Mouse (Mus musculus) hindbrain, embryonic 15.5 days (tissue): ENCODE measurements around the gene 4930433I11Rik. TPM values are rescaled to one million over a fixed set of nuclear protein-coding genes. Genes with fewer than 3 reads are reported as not detected.
"Not testable (repeated sequence)": the region's sequence is repeated elsewhere in the genome, so short reads cannot be mapped to it uniquely, and the experiment has no call there.

Experiments
- ATAC-seq: fragments of 200-750 bp; cut with Nextera tagmentation; 2 replicates; pipeline ENCODE4 v1.8.0; 2017; ENCODE audit warnings: low read depth, moderate number of reproducible peaks, moderate TSS enrichment; ENCODE audit not compliant: low FRiP score
- H3K27ac ChIP-seq: fragments of 300-500 bp; sonication (generic); replicated peaks from 2 replicates; pipeline ENCODE4 v1.5.1; 2015; ENCODE audit warnings: mild to moderate bottlenecking, inconsistent platforms
- H3K27me3 ChIP-seq: fragments of 300-500 bp; sonication (generic); 2 replicates; pipeline ENCODE4 v1.6.1; 2015; ENCODE audit warnings: control low read depth, inconsistent platforms
- H3K36me3 ChIP-seq: fragments of 300-500 bp; sonication (generic); 2 replicates; pipeline ENCODE4 v1.6.1; 2015; ENCODE audit warnings: control low read depth, inconsistent platforms
- H3K4me1 ChIP-seq: fragments of 300-500 bp; sonication (generic); replicated peaks from 2 replicates; pipeline ENCODE4 v1.6.1; 2015; ENCODE audit warnings: control low read depth, inconsistent platforms
- H3K4me2 ChIP-seq: fragments of 300-500 bp; sonication (generic); 2 replicates; pipeline ENCODE4 v1.6.1; 2015; ENCODE audit warnings: moderate library complexity, mild to moderate bottlenecking, inconsistent platforms
- H3K4me3 ChIP-seq: fragments of 300-500 bp; sonication (generic); 2 replicates; pipeline ENCODE4 v1.5.1; 2015; ENCODE audit warnings: mild to moderate bottlenecking, inconsistent platforms
- H3K9ac ChIP-seq: fragments of 300-500 bp; sonication (generic); 2 replicates; pipeline ENCODE4 v1.6.1; 2015; ENCODE audit warnings: inconsistent platforms
- H3K9me3 ChIP-seq: fragments of 300-500 bp; sonication (generic); 2 replicates; pipeline ENCODE4 v1.6.1; 2016; ENCODE audit warnings: control low read depth, inconsistent platforms
- WGBS: fragments of 180-500 bp; shearing (Covaris S2); methylation state at CpG from one replicate; pipeline ENCODE4 v1.1.7; 2015; 5-methylcytosine and 5-hydroxymethylcytosine counted together
- polyA plus RNA-seq: library from polyadenylated mRNA; unstranded; fragments of >200 nt; fragmentation: Nextera tagmentation; extraction: Ambion mirVana; gene quantifications from 2 replicates; pipeline ENCODE4 v1.2.1, GENCODE M21; 2015

Gene 4930433I11Rik
- not detected in 2 replicates for polyA plus RNA-seq

- ATAC-seq, result no peak
- H3K4me1 ChIP-seq, result no peaks in the 10 kb centered on the region
- no peaks in the 10 kb centered on the region for H3K9me3 ChIP-seq
- no peak within 1 kb of the TSS for H3K27ac ChIP-seq
- no peak within 1 kb of the TSS for H3K4me2 ChIP-seq
- no peaks in the 10 kb centered on the region for H3K27me3 ChIP-seq
- no peak within 1 kb of the TSS for H3K4me3 ChIP-seq
- no peak within 1 kb of the TSS for H3K9ac ChIP-seq
- WGBS, result 85% methylated on average over 1 of the region's 1 CpGs
- no peaks in the 10 kb centered on the region for H3K36me3 ChIP-seq
These were observed at the start of gene 4930433I11Rik for GRCm38 (mm10) chr7:40987243-40987642. 4930433I11Rik (plus strand) TSS chr7:40987543.

GRCm38 (mm10) chr7:40939371-40939770 is 48.0 kb upstream of the 4930433I11Rik start:
- H3K36me3 ChIP-seq, result no peaks in the 10 kb centered on the region
- no peak for ATAC-seq
- H3K4me1 ChIP-seq, result no peaks in the 10 kb centered on the region
- WGBS, result 73% methylated on average over 1 of the region's 1 CpGs
- H3K27me3 ChIP-seq, result 0 out of 2 replicates have a peak, but pooled peaks cover 4% of the 10 kb centered on the region
- no peak overlapping the region for H3K4me2 ChIP-seq
- no peak overlapping the region for H3K4me3 ChIP-seq
- no peak overlapping the region for H3K27ac ChIP-seq
- H3K9ac ChIP-seq, result no peak overlapping the region
- no peaks in the 10 kb centered on the region for H3K9me3 ChIP-seq

GRCm38 (mm10) chr7:40942233-40942935 is 45.0 kb upstream of the 4930433I11Rik start:
- no peak overlapping the region for H3K4me2 ChIP-seq
- 63% methylated on average over 3 of the region's 3 CpGs for WGBS
- peak; percentile 89 for ATAC-seq
- H3K27me3 ChIP-seq, result 0 out of 2 replicates have a peak, but pooled peaks cover 4% of the 10 kb centered on the region
- no peaks in the 10 kb centered on the region for H3K36me3 ChIP-seq
- no peak overlapping the region for H3K9ac ChIP-seq
- H3K4me1 ChIP-seq, result no peaks in the 10 kb centered on the region
- H3K4me3 ChIP-seq, result no peak overlapping the region
- H3K27ac ChIP-seq, result no peak overlapping the region
- no peaks in the 10 kb centered on the region for H3K9me3 ChIP-seq

- 93% methylated on average over 1 of the region's 1 CpGs for WGBS
- not testable (repeated sequence) for H3K36me3 ChIP-seq, H3K4me1 ChIP-seq, H3K4me2 ChIP-seq, H3K4me3 ChIP-seq, H3K9ac ChIP-seq, H3K27ac ChIP-seq, H3K9me3 ChIP-seq, H3K27me3 ChIP-seq, ATAC-seq
These were observed 45.1 kb downstream of the 4930433I11Rik start, which contains the start of gene Gm4884 for GRCm38 (mm10) chr7:41032419-41032818. Gm4884 (plus strand) TSS chr7:41032719.

GRCm38 (mm10) chr7:41044058-41044457 is 56.7 kb downstream of the 4930433I11Rik start:
- not testable (repeated sequence) for H3K4me1 ChIP-seq, H3K4me3 ChIP-seq, H3K9ac ChIP-seq, H3K36me3 ChIP-seq, H3K27me3 ChIP-seq, H3K27ac ChIP-seq, H3K9me3 ChIP-seq, ATAC-seq, H3K4me2 ChIP-seq
- WGBS, result 71% methylated on average over 3 of the region's 3 CpGs

Other genes starting within 250 kb of the 4930433I11Rik start
- gene Vstm2b, start 89.2 kb upstream of the 4930433I11Rik start, polyA plus RNA-seq, result 32.6 and 34.3 TPM in 2 replicates
- gene Gm4884, start 45.2 kb downstream of the 4930433I11Rik start, polyA plus RNA-seq, result not detected in 2 replicates
- not detected in 2 replicates for gene Gm5592, start 166.3 kb downstream of the 4930433I11Rik start, polyA plus RNA-seq